Mouse (Mus musculus): Measurements from ENCODE around the gene Zmynd19.

Gene Zmynd19

DNA sequence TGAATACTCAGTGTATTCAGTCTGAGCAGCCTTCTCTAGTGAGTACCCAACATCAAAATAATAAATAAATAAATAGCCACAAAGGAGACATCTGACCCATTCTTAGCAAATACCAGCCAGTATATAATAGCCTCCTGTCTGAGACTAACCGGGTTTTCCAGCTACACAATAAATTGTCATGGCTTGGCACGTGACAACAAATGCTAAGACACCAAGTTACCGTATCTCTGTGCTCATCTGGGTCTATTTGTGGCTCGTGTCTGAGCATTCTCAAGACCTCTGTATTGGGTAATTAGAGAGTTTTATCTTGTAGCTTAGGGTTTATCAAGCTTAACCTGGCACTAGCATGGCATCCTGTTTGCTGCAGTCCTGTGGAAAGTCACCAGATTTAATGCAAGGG, 7.5 kb upstream of the Zmynd19 start:
- no peak for DNase-seq (ENCODE audit: low spot score in 2 of 2)

DNA sequence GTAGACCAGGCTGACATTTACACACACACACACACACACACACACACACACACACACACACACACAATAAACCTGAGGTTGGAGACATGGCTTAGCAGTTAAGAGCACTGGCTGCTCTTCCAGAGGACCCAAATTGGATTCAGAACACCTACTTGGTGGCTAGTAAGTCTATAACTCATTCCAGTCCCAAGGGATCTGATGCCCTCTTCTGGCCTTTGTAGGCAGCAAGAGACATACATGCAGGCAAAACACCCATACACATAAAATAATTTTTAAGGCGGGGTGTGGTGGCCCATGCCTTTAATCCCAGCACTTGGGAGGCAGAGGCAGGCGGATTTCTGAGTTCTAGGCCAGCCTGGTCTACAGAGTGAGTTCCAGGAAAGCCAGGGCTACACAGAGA, 5.3 kb upstream of the Zmynd19 start:
- DNase-seq (ENCODE audit: low spot score in 2 of 2) = peak; percentile 45 to 47

DNA sequence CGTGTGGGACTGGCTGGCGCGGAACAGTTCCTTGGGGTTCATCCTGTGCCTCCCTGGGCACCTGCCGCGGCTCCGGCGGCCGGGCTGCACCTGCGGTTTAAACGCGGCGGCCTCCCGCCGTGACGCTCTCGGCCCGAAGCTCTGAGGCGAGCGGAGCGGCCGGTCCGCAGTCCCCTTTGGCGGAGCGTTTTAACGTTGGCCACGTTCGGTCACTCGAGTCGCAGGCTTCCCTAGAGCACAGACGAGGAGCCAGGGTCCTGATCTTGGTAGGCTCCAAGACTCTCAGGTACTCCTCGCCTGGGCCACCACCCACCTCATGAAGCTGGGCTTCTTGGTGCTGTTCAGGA, 570 bp downstream of the Zmynd19 start:
- no peak for DNase-seq (ENCODE audit: low spot score in 2 of 2)

DNA sequence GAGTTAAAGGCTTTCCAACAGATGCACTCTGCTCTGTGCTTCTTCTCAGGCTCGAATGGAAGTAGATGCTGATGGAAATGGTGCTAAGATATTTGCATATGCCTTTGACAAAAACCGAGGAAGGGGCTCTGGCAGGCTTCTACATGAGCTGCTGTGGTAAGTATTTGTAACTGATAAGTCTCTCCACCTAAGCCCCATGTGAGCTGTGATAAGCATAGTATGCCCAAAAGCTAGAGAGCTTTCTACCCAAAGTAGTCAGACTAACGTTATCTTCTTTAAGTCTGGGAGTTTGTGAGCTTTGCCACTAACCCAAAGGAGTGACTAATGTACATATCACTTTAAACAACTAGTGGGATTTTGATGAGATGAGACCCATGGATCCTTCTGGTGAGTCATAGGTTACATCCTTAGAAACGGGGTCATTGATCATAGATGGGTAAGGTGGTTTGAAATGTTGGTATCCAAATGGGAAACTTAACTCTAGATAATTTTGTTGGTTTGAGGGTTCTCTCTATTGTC, 3.0 kb downstream of the Zmynd19 start:
- DNase-seq (ENCODE audit: low spot score in 2 of 2) = no peak

DNA sequence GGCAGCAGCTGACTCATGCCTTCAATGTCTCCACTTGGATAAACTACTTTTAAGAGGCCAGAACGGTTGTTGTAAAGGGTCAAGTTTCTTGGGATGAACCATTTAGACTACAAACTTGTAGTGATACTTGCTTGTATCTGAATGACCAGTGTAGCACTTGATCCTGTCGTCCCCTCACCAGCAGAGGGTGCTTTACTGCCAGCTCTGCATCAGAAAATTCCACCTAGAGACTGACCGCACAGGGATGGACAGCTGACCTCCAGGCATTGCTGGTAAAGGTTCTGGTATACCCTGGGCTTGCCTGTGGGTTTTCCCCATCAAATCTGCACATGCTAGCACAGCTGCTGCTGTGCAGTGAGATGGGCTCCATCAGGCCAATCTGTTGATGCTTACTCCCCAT, 11.3 kb downstream of the Zmynd19 start:
- DNase-seq (ENCODE audit: low spot score in 2 of 2) = no peak

DNA sequence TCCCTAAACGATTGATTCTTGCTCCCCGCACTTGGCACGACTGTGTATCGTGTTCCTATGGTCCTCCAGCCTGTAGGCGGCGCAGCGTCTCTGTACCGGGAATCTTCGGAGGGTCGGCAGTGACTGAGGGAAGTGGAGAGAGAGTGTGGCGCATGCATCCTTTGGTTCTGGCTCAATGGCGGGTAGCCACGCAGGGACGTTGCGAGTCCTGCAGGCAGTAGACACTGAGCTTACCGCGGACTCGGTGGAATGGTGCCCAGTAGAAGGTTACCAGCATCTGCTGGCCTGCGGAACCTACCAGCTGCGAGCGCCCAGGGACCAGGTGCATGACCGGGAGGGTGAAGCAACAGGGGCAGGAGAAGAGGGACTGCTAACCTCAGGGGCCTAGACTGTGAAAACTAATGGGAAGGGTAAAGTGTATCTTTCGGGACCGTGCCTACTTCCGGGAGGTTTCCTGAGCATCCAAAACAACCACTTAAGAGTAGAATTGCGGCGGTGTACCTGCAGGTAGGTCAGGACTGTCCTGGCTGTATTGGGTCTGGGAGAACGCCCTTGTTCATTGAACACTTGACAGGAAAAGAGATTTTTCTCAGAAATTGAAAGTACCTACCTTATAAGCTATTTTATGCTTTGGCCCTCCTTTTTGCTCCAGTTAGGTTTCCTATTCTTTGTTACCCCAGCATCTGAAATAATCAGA, 12.9 kb downstream of the Zmynd19 start, which contains the start of gene Dph7:
TSS of gene Dph7 (plus strand) at position 97 of the 697 bp plus-strand sequence.
- peak; percentile 80 to 87 for DNase-seq (ENCODE audit: low spot score in 2 of 2)

DNA sequence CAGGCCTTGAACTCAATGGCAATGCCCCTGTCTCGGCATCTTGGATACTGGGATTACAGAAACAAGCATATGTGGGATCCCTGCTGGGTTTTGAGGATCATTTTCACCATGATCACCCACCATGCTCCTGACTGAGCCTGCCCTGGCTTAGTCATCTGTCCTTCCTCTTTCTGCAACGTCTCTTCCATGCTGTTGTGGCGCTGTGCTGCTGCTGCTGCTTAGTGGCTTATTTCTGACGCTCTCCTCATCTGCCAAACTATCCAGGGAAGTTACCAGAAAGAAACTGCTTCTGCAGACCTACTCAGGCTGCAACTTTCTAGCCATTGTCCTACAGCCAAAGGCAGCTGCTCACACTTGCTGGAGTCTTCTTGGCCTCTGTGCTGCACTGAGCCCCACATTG, 20.8 kb downstream of the Zmynd19 start:
- DNase-seq (ENCODE audit: low spot score in 2 of 2) = no peak

DNA sequence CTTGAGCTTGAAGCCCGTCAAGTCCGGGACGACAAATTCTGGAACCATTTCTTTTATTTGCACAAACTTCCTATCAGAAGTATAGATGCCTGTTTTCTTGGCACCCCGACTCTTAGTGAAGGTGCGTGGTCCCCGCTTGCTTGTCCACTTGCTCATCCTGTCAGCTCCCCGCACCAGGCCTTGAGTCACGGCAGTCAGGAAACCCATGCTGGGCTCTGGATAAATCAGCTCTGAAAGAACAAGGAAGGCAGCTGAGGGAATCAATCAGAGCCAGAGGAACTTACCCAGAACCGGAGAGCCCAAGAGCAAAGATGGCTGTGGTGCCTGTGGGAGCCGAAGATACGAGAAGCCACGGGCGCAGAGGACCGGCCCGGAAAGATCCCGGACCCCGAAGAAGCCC, 24.9 kb downstream of the Zmynd19 start:
- peak in 1 of 2 experiments; percentile 17 for DNase-seq (ENCODE audit: low spot score in 2 of 2)

DNA sequence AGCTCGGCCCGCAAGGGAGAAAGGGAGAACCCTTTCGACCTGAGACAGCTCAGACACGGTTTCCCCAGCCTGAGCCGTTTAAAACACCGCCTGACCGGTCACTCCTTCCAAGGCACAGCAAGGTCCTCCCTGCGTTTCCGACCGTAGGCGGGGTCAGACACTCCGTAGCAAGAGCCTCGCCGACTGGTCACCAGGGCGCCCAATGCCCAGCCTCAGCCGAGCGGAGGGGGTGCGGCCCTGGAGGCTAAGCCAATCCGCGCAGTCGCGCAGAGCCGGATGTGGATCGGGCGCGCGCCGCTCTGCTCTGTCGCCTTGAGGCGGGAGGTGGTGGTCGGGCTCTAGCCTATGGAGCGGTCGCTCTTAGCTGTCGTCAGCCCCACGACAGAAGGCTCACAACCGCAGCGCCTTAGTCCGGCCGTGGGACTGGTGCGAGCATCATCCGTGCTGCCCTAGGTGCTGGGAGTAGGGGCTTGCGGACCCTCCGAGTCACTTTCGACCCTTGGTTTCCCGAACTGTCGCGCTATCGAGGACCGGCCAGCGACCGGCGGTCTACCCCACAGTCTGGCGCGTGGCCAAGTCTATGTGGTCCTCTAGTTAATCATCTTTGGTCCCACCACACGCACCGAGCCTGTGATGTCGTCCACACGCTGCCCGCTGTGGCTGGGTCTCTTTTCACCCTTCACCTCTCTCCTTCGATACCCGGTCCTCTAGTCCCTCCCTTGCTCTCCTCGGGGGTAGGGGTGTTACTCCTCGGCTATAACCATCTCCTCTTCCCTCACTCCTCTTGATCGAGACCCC, 25.5 kb downstream of the Zmynd19 start, which contains the start of gene Mrpl41:
TSS of gene Mrpl41 (minus strand) at position 193 of the 798 bp plus-strand sequence.
- DNase-seq (ENCODE audit: low spot score in 2 of 2) = peak; percentile 98

DNA sequence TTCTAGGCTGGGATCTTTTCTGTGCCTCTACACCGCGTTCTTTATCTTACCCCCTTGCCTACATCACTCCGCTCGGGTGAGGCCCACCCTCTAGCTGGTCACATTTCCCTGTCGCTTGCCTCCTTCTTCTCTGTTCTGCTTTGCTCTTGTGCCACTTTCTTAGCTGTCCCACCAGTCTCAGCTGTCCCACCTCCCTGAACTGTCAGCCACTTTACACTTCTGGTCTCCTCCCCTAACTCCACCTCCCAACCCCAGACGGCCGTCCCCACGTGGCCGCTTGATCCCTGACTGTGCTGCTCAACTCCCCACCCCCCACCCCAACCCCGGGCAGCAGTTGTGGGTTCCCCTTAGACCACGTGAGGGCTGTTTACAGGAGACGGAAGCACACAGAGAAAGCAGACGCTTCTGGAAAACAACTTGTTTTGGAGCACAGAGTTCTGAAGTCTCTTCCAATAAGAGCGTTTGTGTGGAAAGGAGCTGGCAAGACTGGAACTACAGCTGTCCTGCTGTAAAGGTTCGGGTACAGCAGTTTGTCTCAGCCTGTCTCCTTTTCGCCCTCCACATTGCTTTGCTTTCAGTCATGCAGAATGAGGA, 26.2 kb downstream of the Zmynd19 start, which contains the start of gene Pnpla7:
TSS of gene Pnpla7 (plus strand) at position 330 of the 594 bp plus-strand sequence.
- peak; percentile 89 to 90 for DNase-seq (ENCODE audit: low spot score in 2 of 2)

DNA sequence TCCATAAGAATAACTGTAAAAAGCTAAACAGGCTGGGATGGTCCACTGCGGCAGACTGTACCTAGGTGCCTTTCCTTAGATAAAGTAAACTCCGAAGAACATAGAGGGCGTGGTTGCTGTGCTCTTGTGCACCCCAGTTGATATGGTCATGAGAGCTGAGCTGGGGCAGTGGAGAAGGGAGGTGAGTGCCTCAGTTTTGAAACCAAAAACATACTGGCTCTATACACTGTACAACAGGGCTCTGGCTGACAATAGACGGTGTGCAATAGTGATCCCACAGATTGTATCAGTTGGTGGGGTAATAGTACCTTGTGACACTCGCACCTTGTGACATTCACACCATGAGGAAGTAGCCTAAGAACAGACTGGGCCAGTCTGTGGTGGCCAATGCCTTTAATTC, 27.4 kb downstream of the Zmynd19 start:
- peak; percentile 22 to 52 for DNase-seq (ENCODE audit: low spot score in 2 of 2)

DNA sequence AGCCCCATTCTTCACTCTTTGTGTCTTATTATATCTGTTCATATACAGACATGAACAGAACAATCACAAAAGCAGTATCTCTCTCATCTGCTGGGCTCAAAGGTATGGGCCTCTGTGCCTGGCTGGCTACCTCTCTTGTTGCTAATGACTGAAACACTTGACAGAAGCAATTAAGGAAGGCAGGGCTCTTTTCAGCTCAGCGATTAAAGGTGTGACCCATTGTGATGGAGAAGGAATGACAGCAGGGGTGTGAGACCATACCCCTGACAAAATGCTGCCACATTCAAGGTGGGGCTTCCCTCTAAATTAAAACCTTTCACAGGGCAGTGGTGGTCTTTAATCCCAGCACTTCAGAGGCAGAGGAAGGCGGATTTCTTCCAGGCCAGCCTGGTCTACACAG, 38.2 kb downstream of the Zmynd19 start:
- DNase-seq (ENCODE audit: low spot score in 2 of 2) = no peak

DNA sequence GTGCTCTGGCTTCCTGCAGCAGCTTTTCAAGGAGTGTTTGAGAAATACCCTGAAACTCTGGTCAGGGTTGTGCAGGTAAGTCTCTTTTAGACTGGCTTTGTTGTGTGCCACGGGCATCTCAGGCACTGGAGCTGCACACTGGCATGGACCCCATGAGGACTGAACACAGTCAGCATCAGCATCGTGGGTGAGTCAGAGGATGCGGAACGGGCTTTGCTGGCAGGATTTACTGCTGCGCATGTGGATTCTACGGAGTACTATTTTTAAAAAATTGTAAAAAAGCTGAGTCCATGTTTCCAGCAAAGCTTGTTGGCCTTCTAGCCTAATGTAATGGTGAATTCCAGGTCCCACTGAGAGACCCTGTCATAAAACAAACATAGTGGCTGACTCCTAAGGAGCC, 45.7 kb downstream of the Zmynd19 start:
- no peak for DNase-seq (ENCODE audit: low spot score in 2 of 2)

DNA sequence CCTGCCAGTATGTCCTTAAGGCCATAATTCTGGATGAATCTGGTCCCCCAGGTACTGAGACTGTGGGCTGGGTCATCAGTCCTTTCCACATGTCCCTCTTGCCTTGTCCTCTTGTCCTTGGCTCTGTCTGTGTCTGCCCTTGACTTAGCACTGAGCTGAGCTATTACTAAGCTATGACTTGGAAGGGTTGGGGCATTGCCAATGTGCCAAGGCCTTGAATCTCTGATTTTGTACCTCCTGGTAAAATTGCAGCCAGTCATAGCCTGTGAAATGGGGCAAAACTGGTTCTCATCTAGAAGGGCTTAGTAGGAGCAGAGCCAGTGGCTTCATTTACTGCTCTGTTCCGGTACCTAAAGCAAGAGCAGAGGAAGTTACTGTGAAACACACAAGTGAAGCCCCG, 46.9 kb downstream of the Zmynd19 start:
- DNase-seq (ENCODE audit: low spot score in 2 of 2) = no peak

DNA sequence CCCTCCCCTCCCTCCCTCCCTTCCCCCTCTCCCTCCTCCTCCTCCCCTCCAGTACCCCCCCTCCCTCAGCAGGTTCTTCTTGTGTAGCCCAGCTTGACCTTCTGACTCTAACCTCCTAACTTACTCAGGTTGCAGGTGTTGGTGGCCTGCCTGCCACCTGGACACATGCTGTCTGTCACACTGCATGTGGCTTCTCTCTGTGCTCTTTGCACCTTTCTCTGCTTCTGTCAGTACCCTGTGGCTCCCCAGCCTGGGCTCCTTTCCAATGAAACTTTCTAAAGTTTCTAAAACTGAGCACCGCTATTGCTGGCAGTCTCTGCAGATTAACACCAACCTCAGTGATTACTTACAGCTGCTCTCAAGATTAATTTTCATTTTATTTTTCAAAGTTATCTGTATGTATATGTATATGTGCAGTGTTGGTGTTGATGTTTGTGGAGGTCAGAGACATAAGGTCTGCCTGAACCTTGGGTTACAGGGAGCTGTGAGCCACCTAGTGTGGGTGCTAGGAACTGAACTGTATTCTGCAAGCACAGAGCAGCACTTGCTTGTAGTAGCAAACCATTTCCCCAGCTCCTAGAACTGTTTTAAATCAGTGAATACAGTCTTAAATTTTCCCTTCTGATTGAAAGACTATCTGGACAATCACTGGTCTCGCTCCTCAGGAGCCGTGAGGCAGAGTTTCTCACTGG, 51.1 kb downstream of the Zmynd19 start:
- peak in 1 of 2 experiments; percentile 10 for DNase-seq (ENCODE audit: low spot score in 2 of 2)

DNA sequence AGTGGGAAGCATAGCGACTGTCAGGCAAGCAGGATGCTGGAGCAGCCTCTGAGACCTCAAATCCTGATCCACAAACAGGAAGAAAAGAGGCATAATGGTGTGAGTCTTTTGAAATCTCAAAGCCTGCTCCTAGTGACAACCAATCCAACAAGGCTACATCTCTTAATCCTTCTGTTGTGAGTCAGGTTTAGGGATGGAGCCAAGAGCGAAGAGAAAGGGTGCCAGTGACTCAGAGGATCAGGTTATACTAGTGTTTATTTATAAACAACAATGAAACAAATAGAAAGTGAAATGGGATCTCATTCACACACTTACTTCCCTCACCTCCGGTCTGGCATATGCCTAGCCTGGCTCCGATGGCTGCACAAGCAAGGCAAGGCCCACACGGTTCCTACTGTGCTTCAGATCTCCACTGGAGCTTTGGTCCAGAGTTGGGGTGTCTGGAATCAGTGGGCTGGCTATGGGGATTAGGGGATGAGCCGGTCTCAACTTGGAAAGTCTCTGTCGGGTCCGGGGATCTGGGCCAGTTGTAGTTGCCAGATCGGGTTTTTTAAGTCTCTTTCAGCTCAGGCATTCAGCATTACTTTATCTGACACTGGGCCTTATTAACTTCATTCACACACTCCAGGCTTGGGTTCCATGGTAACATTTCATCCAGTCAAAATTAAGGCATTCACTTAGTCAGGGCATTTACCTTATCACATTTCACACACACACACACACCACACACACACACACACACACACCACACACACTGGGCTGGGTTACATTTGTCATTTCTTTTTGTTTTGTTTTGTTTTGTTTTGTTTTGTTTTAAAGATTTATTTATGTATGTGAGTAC, 54.6 kb downstream of the Zmynd19 start:
- DNase-seq (ENCODE audit: low spot score in 2 of 2) = no peak

DNA sequence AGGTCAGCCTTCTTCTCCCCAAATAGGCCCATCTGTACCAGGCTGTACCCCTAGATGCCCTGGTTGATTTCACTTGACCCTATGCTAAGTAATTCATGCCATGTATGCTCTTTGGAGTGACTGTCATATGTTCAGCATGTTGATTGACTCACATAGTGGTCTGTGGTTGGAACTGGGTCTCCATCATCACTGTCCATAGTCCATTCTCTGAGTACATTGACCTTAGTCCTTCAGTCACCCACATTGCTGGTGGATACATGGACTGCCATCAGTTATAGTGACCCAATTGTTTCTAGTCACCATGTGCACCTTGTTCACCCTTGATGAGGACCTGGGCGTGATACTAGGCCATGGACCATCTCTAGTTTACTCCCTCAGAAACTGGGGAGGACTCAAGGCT, 57.2 kb downstream of the Zmynd19 start:
- no peak for DNase-seq (ENCODE audit: low spot score in 2 of 2)

DNA sequence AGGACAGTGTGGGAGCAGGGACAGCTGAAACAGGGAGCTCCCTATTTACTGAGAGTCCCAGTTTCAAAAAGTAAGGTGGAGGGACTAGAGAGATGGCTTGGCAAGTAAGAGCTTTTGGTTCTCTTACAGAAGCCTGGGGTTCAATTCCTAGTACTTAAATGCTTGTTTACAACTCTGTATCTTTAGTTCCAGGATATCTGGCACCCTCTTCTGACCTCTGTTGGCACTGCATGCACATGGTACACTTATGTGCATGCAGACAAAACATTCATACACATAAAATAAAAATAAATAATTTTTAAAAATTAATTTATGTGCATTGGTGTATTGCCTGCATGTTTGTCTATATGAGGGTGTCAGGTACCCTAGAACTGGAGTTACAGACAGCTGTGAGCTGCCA, 58.7 kb downstream of the Zmynd19 start:
- peak in 1 of 2 experiments; percentile 6 for DNase-seq (ENCODE audit: low spot score in 2 of 2)
